Mouse (Mus musculus) stomach, embryonic 14.5 days (tissue): ENCODE results near the gene Myo10. TPM values are rescaled to one million over a fixed set of nuclear protein-coding genes. Genes with fewer than 3 reads are reported as not detected.

Experiments
- ATAC-seq: fragments of 200-750 bp; cut with Nextera tagmentation; 2 replicates; pipeline ENCODE4 v1.8.0; 2017; ENCODE audit warnings: low read depth, moderate TSS enrichment; ENCODE audit not compliant: insufficient number of reproducible peaks, insufficient read depth, low FRiP score
- H3K27ac ChIP-seq: fragments of 300-500 bp; sonication (generic); 2 replicates; pipeline ENCODE4 v1.5.1; 2014; ENCODE audit warnings: mild to moderate bottlenecking, low read length, moderate library complexity, mixed read lengths
- H3K27me3 ChIP-seq: fragments of 300-500 bp; sonication (generic); 2 replicates; pipeline ENCODE4 v1.6.1; 2014; ENCODE audit warnings: low read length, control low read depth, mixed read lengths; ENCODE audit not compliant: control insufficient read depth, insufficient read depth
- H3K36me3 ChIP-seq: fragments of 300-500 bp; sonication (generic); 2 replicates; pipeline ENCODE4 v1.6.1; 2014; ENCODE audit warnings: mild to moderate bottlenecking, control low read depth, low read length, moderate library complexity, mixed read lengths; ENCODE audit not compliant: control insufficient read depth, insufficient read depth
- H3K4me1 ChIP-seq: fragments of 300-500 bp; sonication (generic); 2 replicates; pipeline ENCODE4 v1.6.1; 2014; ENCODE audit warnings: low read length, control low read depth, mixed read lengths; ENCODE audit not compliant: control insufficient read depth, insufficient read depth
- H3K4me2 ChIP-seq: fragments of 300-500 bp; sonication (generic); replicated peaks from 2 replicates; pipeline ENCODE4 v1.6.1; 2014; ENCODE audit warnings: low read depth, low read length, control low read depth
- H3K4me3 ChIP-seq: fragments of 300-500 bp; sonication (generic); 2 replicates; pipeline ENCODE4 v1.5.1; 2014; ENCODE audit warnings: low read depth, low read length, control low read depth
- H3K9ac ChIP-seq: fragments of 300-500 bp; sonication (generic); replicated peaks from 2 replicates; pipeline ENCODE4 v1.6.1; 2014; ENCODE audit warnings: low read depth, mild to moderate bottlenecking, control low read depth, low read length, moderate library complexity, mixed read lengths
- H3K9me3 ChIP-seq: fragments of 300-500 bp; sonication (generic); 2 replicates; pipeline ENCODE4 v1.6.1; 2016; ENCODE audit warnings: low read depth, low read length, control low read depth; ENCODE audit not compliant: control insufficient read depth
- WGBS: fragments of 180-500 bp; shearing (Covaris S2); extraction: QIAGEN DNeasy Blood & Tissue Kit; methylation state at CpG from one replicate; pipeline ENCODE4 v1.1.7; 2014; 5-methylcytosine and 5-hydroxymethylcytosine counted together
- polyA plus RNA-seq: library from polyadenylated mRNA; unstranded; fragments of >200 nt; fragmentation: Nextera tagmentation; extraction: Ambion mirVana; gene quantifications from 2 replicates; pipeline ENCODE4 v1.2.1, GENCODE M21; 2014

Myo10 gene
- polyA plus RNA-seq, 1 experiment from 2014 or later = 48.0 TPM

DNA sequence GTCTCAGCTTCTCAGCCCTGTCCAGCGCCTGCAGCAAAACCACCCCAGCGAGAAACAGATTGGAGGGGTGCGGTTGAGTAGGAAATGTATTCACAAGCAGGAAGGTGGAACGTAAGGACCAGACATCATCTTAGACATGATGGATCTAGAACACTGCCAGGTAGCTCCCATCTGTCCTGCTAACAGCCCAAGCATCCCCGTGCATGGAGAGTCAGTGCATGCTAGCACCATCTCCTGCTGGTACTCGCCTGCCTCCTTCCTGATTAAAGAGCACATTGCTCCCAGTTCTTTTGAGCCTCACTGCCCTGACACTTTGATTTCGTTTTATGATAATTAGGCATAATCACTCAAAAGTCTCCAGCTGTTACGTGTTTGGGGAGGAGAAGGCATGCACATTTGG, 96.9 kb downstream of the Myo10 start:
- Histone ChIP-seq H3K4me3 (no peak overlapping the region), H3K9ac (no peak overlapping the region), H3K36me3 (peaks cover 4% of the 10 kb centered on the region; the same call in 1 of the 2 replicates), H3K27me3 (no peaks in the 10 kb centered on the region), H3K4me2 (no peak overlapping the region), H3K4me1 (peaks cover 25% of the 10 kb centered on the region), H3K9me3 (no peaks in the 10 kb centered on the region), H3K27ac (no peak overlapping the region)
- WGBS = 81% methylated on average over 8 of the region's 8 CpGs
- no peak for ATAC-seq

- no peak overlapping the region for H3K9ac ChIP-seq
- peaks cover 18% of the 10 kb centered on the region for H3K4me1 ChIP-seq
- 93% methylated on average over 6 of the region's 6 CpGs for WGBS
- H3K9me3 ChIP-seq = no peaks in the 10 kb centered on the region
- H3K27ac ChIP-seq = no peak overlapping the region
- H3K36me3 ChIP-seq = peaks cover 4% of the 10 kb centered on the region; the same call in 1 of the 2 replicates
- no peaks in the 10 kb centered on the region for H3K27me3 ChIP-seq
- no peak overlapping the region for H3K4me2 ChIP-seq
- H3K4me3 ChIP-seq = no peak overlapping the region
- ATAC-seq = no peak
Observed at GRCm38 (mm10) chr15:25720263-25720662, 97.9 kb downstream of the Myo10 start.

DNA sequence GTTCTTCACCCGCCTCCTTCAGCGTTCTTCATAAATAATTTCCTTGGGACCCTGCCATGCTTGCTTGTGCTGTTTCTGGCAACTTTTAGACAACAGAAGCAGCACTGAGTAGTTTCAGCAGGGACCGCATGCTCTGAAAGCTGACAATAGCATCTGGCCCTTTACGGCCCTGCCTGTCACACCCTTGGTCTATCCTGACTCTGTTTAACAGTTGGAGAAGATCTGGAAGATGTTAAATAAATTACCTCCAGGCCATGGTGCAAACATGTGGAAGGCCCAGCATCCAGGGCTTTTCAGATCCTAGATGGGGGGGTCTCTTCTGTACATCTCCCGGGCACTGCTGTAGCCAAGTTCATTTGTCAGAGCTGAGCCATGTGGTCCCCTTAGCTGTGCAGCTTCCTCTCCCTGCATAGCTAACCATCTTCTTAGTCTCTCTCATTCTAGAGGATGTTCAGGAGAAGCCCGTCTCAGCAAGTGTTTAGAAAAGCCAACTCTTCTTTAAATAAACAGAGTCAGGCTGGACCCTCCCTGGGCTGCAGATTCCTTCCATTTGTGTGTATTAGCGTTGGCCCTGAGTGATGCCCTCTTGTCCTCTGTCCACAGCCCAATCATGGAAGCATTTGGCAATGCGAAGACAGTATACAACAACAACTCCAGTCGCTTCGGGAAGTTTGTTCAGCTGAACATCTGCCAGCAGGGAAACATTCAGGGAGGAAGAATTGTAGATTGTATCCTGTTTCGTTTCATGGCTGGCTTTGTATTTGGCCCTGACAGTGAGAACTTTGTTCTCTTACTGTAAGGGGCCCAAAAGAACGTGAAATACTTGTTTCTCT, 101.2 kb downstream of the Myo10 start:
- Histone ChIP-seq H3K9ac (no peak overlapping the region), H3K27me3 (no peaks in the 10 kb centered on the region), H3K9me3 (no peaks in the 10 kb centered on the region), H3K27ac (peak overlapping the region; percentile 55; the same call in 1 of the 2 replicates), H3K4me2 (no peak overlapping the region), H3K4me1 (peaks cover 12% of the 10 kb centered on the region), H3K4me3 (no peak overlapping the region), H3K36me3 (peaks cover 4% of the 10 kb centered on the region; the same call in 1 of the 2 replicates)
- WGBS = 32% methylated on average over 12 of the region's 12 CpGs
- peak; percentile 64 for ATAC-seq

DNA sequence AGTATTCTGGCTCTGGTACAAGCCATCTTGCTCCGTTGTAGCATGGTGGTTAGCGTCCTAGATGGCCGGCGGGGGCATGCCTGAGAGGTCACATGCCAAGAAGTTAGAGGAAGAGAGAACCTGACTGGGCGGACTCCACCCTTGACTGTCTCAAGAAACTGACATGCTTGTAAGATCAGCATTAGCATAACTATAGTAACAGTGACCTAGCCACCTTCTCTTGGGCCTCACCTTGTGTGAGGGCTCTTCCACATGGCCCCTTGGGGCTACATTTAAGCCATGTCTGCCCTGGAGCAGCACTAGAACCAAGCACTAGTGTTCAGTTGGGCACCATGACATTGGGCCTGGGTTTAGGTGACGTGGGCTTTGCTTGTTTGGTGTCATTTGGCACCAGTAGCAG, 102.2 kb downstream of the Myo10 start:
- H3K36me3 ChIP-seq = peaks cover 4% of the 10 kb centered on the region; the same call in 1 of the 2 replicates

DNA sequence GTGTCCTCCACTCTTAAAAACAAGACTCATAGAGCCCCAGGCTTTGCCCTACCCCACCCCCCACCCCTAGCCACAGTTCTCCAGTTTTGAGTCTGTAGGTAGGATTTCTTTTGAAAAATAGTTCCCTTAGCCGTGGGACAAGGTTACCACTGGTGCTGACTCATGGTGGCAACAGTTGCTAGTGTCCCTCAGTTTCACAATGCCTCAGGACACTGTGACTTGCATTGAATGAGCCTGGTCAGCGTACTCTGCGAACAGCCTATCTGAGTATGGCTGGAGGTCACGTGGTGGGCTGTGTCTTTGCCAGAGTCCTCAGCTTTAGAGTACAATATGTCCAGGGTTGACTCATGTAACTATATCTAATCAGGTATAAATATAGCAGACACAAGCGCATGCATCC, 104.5 kb downstream of the Myo10 start:
- H3K9me3 ChIP-seq = no peaks in the 10 kb centered on the region
- WGBS = 88% methylated on average over 5 of the region's 5 CpGs
- H3K4me3 ChIP-seq = no peak overlapping the region
- H3K9ac ChIP-seq = no peak overlapping the region
- no peak for ATAC-seq
- peaks cover 12% of the 10 kb centered on the region for H3K4me1 ChIP-seq
- H3K27ac ChIP-seq = no peak overlapping the region
- H3K4me2 ChIP-seq = no peak overlapping the region
- H3K27me3 ChIP-seq = no peaks in the 10 kb centered on the region
- peaks cover 4% of the 10 kb centered on the region; the same call in 1 of the 2 replicates for H3K36me3 ChIP-seq

More for the DNA sequence above, 102.2 kb downstream of the Myo10 start:
- Histone ChIP-seq H3K9me3 (no peaks in the 10 kb centered on the region), H3K27ac (no peak overlapping the region), H3K4me1 (peaks cover 12% of the 10 kb centered on the region), H3K27me3 (no peaks in the 10 kb centered on the region), H3K4me2 (no peak overlapping the region), H3K9ac (no peak overlapping the region), H3K4me3 (no peak overlapping the region)
- WGBS = 93% methylated on average over 6 of the region's 6 CpGs
- no peak for ATAC-seq

- WGBS = 77% methylated on average over 4 of the region's 4 CpGs
- Histone ChIP-seq H3K9ac (no peak overlapping the region), H3K36me3 (peaks cover 6% of the 10 kb centered on the region; the same call in 1 of the 2 replicates), H3K4me1 (peaks cover 3% of the 10 kb centered on the region), H3K9me3 (no peaks in the 10 kb centered on the region), H3K27me3 (no peaks in the 10 kb centered on the region), H3K4me3 (no peak overlapping the region), H3K27ac (no peak overlapping the region), H3K4me2 (no peak overlapping the region)
- no peak for ATAC-seq
Observed at GRCm38 (mm10) chr15:25728501-25728900, 106.2 kb downstream of the Myo10 start.

DNA sequence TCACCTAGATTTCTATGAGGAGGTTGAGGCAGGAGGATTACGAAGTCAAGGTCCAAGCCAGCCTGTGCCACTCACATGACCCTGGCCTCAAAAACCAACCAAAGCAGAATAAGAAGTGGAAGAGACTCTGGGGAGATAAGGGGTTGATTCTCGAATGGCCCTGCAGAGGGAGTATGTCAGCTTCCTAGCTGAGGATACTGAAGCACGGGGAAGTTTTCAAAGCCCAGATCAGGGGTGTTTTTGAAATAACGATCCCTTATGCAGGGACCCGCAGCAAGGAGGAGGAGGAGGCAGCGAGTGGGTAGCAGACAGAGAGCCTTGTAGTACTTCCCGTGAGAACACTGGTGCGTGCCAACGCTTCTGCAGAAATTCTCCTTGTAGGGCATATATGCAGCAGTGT, 108.7 kb downstream of the Myo10 start:
- H3K27ac ChIP-seq = no peak overlapping the region
- H3K4me3 ChIP-seq = no peak overlapping the region
- no peak overlapping the region for H3K4me2 ChIP-seq
- H3K9ac ChIP-seq = no peak overlapping the region
- 63% methylated on average over 9 of the region's 9 CpGs for WGBS
- no peaks in the 10 kb centered on the region for H3K27me3 ChIP-seq
- ATAC-seq = no peak
- no peaks in the 10 kb centered on the region for H3K9me3 ChIP-seq
- no peaks in the 10 kb centered on the region for H3K4me1 ChIP-seq
- H3K36me3 ChIP-seq = peaks cover 10% of the 10 kb centered on the region; the same call in 1 of the 2 replicates

DNA sequence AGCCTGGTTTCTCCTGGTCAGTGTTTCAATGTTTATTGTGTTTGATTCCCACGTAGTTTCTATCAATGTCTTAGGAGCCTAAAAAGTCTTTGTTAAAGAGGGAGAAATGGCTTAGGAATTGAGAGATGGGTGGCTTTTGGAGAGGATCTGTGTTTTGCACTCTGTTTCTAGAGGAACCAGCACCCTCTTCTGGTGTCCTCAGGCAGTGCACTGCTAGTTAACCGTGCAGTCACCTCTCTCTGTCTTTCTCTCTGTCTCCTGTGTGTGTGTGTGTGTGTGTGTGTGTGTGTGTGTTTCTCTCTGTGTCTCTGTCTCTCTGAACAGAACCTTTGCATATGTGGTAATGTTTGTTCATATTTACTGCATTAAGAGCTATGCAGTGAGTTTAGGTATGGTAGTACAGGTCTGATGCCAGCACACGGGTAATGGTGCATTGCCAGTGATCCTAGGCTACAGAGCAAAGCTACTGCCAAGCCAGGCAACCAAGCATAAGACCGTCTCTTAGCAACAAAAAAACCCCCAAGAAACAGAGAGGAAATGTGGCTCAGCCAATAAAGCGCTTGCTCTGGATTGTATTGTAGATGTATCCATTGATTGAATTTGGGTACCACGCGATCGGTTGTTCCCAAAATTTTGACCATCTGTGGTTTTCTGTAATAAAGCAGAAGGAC, 110.6 kb downstream of the Myo10 start:
- Histone ChIP-seq H3K27ac (no peak overlapping the region), H3K9me3 (no peaks in the 10 kb centered on the region), H3K4me2 (no peak overlapping the region), H3K4me3 (no peak overlapping the region), H3K9ac (no peak overlapping the region), H3K36me3 (peaks cover 17% of the 10 kb centered on the region), H3K27me3 (no peaks in the 10 kb centered on the region), H3K4me1 (no peaks in the 10 kb centered on the region)
- WGBS = 83% methylated on average over 8 of the region's 8 CpGs
- ATAC-seq = no peak
